Mouse (Mus musculus) lung, embryonic 15.5 days (tissue): ENCODE data around the gene Ksr1. TPM values are rescaled to one million over a fixed set of nuclear protein-coding genes. Genes with fewer than 3 reads are reported as not detected.

Source experiments
- ATAC-seq: fragments of 200-750 bp; cut with Nextera tagmentation; 2 replicates; pipeline ENCODE4 v1.8.0; 2017; ENCODE audit warnings: moderate number of reproducible peaks, borderline replicate concordance; ENCODE audit not compliant: low FRiP score, low TSS enrichment; ENCODE audit errors: extremely low read depth
- H3K27ac ChIP-seq: fragments of 300-500 bp; sonication (generic); 2 replicates; pipeline ENCODE4 v1.5.1; 2015; ENCODE audit warnings: moderate library complexity, mild to moderate bottlenecking, inconsistent platforms
- H3K27me3 ChIP-seq: fragments of 300-500 bp; sonication (generic); 2 replicates; pipeline ENCODE4 v1.6.1; 2015; ENCODE audit warnings: inconsistent platforms
- H3K36me3 ChIP-seq: fragments of 300-500 bp; sonication (generic); 2 replicates; pipeline ENCODE4 v1.6.1; 2015; ENCODE audit warnings: inconsistent platforms
- H3K4me1 ChIP-seq: fragments of 300-500 bp; sonication (generic); 2 replicates; pipeline ENCODE4 v1.6.1; 2015; ENCODE audit warnings: inconsistent platforms
- H3K4me2 ChIP-seq: fragments of 300-500 bp; sonication (generic); 2 replicates; pipeline ENCODE4 v1.6.1; 2015; ENCODE audit warnings: inconsistent platforms, mild to moderate bottlenecking, moderate library complexity
- H3K4me3 ChIP-seq: fragments of 300-500 bp; sonication (generic); 2 replicates; pipeline ENCODE4 v1.5.1; 2015; ENCODE audit warnings: mild to moderate bottlenecking, inconsistent platforms
- H3K9ac ChIP-seq: fragments of 300-500 bp; sonication (generic); 2 replicates; pipeline ENCODE4 v1.6.1; 2015; ENCODE audit warnings: inconsistent platforms
- H3K9me3 ChIP-seq: fragments of 300-500 bp; sonication (generic); 2 replicates; pipeline ENCODE4 v1.6.1; 2016; ENCODE audit warnings: inconsistent platforms
- WGBS: fragments of 180-500 bp; shearing (Covaris S2); methylation state at CpG from one replicate; pipeline ENCODE4 v1.1.7; 2015; 5-methylcytosine and 5-hydroxymethylcytosine counted together
- polyA plus RNA-seq: library from polyadenylated mRNA; unstranded; fragments of >200 nt; fragmentation: Nextera tagmentation; extraction: Ambion mirVana; gene quantifications from 2 replicates; pipeline ENCODE4 v1.2.1, GENCODE M21; 2015

Ksr1 gene
- polyA plus RNA-seq, 1 experiment from 2014 or later = 2.8 TPM

- Histone ChIP-seq H3K4me1 (peaks cover 27% of the 10 kb centered on the region), H3K27me3 (no peaks in the 10 kb centered on the region), H3K4me3 (no peak overlapping the region), H3K9me3 (no peaks in the 10 kb centered on the region), H3K27ac (no peak overlapping the region), H3K4me2 (no peak overlapping the region), H3K36me3 (no peaks in the 10 kb centered on the region), H3K9ac (no peak overlapping the region)
- no peak for ATAC-seq
- 65% methylated on average over 3 of the region's 3 CpGs for WGBS
Observed at GRCm38 (mm10) chr11:79120087-79120486, 26.1 kb downstream of the Ksr1 start.

- Histone ChIP-seq H3K27ac (no peak overlapping the region), H3K4me2 (no peak overlapping the region), H3K4me1 (peaks cover 27% of the 10 kb centered on the region), H3K27me3 (no peaks in the 10 kb centered on the region), H3K4me3 (no peak overlapping the region), H3K9me3 (no peaks in the 10 kb centered on the region), H3K9ac (no peak overlapping the region), H3K36me3 (no peaks in the 10 kb centered on the region)
- no peak for ATAC-seq
- 66% methylated on average over 5 of the region's 5 CpGs for WGBS
Observed at GRCm38 (mm10) chr11:79118918-79119377, 27.3 kb downstream of the Ksr1 start.

DNA sequence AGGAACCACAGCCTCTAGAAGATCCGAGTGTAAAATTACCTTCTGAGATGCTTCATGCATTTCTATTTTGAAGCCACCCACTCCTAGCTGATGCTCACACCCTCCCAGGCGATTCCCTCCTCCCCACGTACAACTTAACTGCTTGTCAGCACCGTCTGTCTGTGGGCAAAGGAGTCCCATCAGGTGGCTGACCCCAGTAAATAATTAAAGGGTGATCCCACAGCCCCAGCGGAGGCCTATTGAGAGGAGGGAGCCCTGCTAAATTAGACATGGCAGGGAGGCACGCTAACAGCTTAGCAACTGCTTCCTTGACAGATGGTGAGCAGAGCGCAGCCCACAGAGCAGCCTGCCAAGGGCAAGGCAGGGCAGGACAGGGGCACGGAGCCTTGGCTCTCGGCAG lies 29.5 kb downstream of the Ksr1 start:
- no peaks in the 10 kb centered on the region for H3K27me3 ChIP-seq
- peaks cover 35% of the 10 kb centered on the region for H3K4me1 ChIP-seq
- no peak overlapping the region for H3K4me3 ChIP-seq
- no peaks in the 10 kb centered on the region for H3K9me3 ChIP-seq
- no peak overlapping the region for H3K9ac ChIP-seq
- H3K27ac ChIP-seq = no peak overlapping the region; the same call in 1 of the 2 replicates
- 44% methylated on average over 9 of the region's 9 CpGs for WGBS
- ATAC-seq = no peak
- H3K36me3 ChIP-seq = no peaks in the 10 kb centered on the region
- no peak overlapping the region for H3K4me2 ChIP-seq

DNA sequence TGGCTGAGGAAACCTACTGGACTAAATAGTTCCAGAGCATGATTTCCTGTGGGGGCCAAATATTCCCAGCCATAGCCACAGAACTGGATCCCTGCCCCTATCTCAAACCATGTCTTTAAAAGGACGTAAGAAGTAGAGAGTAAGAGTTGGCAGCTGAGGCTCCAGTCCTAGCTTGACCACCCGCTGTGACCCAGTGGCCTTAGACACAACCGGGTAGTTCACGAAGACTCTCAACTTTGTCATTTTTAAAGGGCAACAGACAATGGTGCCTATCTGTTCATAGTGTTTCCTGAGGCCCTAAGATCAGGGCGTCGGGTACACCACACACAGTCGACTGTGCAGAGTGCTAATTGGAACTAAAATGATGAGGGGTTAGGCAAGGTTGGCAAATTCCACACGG lies 30.5 kb downstream of the Ksr1 start:
- Histone ChIP-seq H3K9ac (no peak overlapping the region), H3K4me3 (no peak overlapping the region), H3K4me1 (peaks cover 29% of the 10 kb centered on the region), H3K4me2 (no peak overlapping the region), H3K9me3 (no peaks in the 10 kb centered on the region), H3K27me3 (no peaks in the 10 kb centered on the region), H3K36me3 (no peaks in the 10 kb centered on the region), H3K27ac (no peak overlapping the region)
- no peak for ATAC-seq
- WGBS = 81% methylated on average over 8 of the region's 8 CpGs

DNA sequence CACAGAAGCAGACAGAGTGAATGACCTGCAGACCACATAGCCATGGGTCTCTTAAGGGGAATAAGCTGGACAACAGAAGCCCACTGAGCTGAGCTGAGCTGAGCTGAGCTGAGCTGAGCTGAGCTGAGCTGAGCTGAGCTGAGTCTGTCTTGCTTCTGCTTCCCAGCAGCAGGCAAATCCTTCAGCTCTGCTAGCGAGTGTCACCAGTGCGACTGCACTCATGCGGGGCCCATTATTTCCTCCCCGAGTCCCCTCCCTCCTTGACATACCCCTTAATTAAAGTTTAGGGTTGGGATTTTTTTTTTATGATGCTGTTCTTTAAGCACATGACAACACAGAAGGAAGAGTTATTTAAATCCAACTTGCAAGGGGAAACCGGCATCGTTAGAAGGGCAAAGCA lies 32.1 kb downstream of the Ksr1 start:
- Histone ChIP-seq H3K9me3 (no peaks in the 10 kb centered on the region), H3K36me3 (no peaks in the 10 kb centered on the region), H3K27ac (no peak overlapping the region), H3K4me1 (peaks cover 31% of the 10 kb centered on the region), H3K27me3 (no peaks in the 10 kb centered on the region), H3K4me2 (no peak overlapping the region), H3K4me3 (no peak overlapping the region), H3K9ac (no peak overlapping the region)
- 78% methylated on average over 6 of the region's 6 CpGs for WGBS
- ATAC-seq = no peak

DNA sequence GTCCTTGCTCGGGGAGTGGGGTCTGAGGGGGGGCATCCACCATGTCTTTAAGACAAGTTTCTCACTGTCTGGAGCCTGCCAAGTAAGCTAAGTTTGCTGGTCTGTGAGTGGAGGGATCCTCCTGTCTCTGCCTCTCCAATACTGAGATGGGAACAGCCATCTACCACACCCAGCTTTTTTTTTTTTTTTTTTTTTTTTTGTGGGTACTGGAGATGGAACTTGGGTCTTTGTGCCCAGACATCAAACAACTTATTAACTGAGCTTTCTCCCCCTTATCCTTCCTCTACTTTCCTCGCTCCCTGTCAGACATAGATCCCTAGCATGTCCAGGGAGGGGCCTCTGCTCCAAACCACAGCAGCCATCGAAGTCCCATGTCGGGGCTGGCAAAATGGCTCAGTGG lies 32.8 kb downstream of the Ksr1 start:
- Histone ChIP-seq H3K27me3 (no peaks in the 10 kb centered on the region), H3K27ac (no peak overlapping the region), H3K4me2 (no peak overlapping the region), H3K36me3 (no peaks in the 10 kb centered on the region), H3K9me3 (no peaks in the 10 kb centered on the region), H3K4me1 (peaks cover 27% of the 10 kb centered on the region), H3K4me3 (no peak overlapping the region), H3K9ac (no peak overlapping the region)
- 76% methylated on average over 4 of the region's 4 CpGs for WGBS
- ATAC-seq = no peak

DNA sequence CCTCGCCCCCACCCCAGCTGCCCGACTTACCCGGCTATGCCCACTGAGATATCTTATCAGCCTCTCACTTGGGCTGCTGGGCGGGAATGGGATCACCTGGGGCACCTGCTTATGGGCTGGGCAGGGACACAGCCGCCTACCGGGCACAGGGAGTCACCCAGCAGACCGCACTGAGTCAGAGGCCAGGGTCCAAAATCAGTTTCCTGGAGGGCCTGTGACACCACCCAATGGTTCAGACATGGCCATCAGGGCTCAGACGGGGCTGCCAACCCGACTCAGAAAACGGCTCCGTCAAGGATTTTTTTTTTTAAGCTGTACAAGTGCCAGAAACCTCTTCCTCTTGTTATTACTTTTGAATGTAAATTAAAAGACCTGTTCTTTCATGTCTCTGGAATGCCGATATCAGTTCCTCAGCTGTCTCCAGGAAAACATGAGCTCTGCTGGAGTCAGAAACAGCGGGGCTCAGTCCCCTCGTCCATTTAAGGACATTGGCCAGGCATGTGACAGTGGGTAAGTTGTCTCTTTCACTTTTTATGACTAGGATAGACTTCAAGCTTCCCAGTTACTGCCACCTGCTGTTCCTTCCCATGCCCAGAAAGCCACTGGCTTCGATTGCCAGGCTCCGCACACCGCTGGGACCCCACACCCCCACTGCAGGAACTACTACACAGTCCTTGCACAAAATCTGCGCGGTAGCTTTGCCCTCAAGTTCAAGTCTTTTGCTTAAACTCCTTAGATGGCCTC lies 33.5 kb downstream of the Ksr1 start:
- H3K27ac ChIP-seq = no peak overlapping the region
- no peak overlapping the region for H3K4me3 ChIP-seq
- H3K27me3 ChIP-seq = no peaks in the 10 kb centered on the region
- no peak overlapping the region for H3K9ac ChIP-seq
- WGBS = 51% methylated on average over 19 of the region's 19 CpGs
- H3K36me3 ChIP-seq = no peaks in the 10 kb centered on the region
- no peak overlapping the region for H3K4me2 ChIP-seq
- ATAC-seq = no peak
- peaks cover 27% of the 10 kb centered on the region for H3K4me1 ChIP-seq
- H3K9me3 ChIP-seq = no peaks in the 10 kb centered on the region

GRCm38 (mm10) chr11:79111864-79112558 lies 34.2 kb downstream of the Ksr1 start:
- H3K4me1 ChIP-seq = peaks cover 27% of the 10 kb centered on the region
- no peak overlapping the region for H3K27ac ChIP-seq
- H3K36me3 ChIP-seq = no peaks in the 10 kb centered on the region
- 86% methylated on average over 10 of the region's 10 CpGs for WGBS
- no peak for ATAC-seq
- H3K9me3 ChIP-seq = no peaks in the 10 kb centered on the region
- no peak overlapping the region for H3K4me3 ChIP-seq
- H3K4me2 ChIP-seq = no peak overlapping the region
- H3K27me3 ChIP-seq = no peaks in the 10 kb centered on the region
- H3K9ac ChIP-seq = no peak overlapping the region

- H3K27me3 ChIP-seq = no peaks in the 10 kb centered on the region
- H3K4me2 ChIP-seq = no peak overlapping the region
- ATAC-seq = no peak
- no peak overlapping the region for H3K9ac ChIP-seq
- H3K4me1 ChIP-seq = peaks cover 24% of the 10 kb centered on the region
- H3K4me3 ChIP-seq = no peak overlapping the region
- H3K27ac ChIP-seq = 0 out of 2 replicates have a peak overlapping the region, but pooled peaks have one; percentile 48
- 36% methylated on average over 4 of the region's 4 CpGs for WGBS
- no peaks in the 10 kb centered on the region for H3K9me3 ChIP-seq
- H3K36me3 ChIP-seq = no peaks in the 10 kb centered on the region
Observed at GRCm38 (mm10) chr11:79110446-79110845, 35.8 kb downstream of the Ksr1 start.

GRCm38 (mm10) chr11:79107934-79108333 lies 38.3 kb downstream of the Ksr1 start:
- no peaks in the 10 kb centered on the region for H3K9me3 ChIP-seq
- peaks cover 36% of the 10 kb centered on the region for H3K4me1 ChIP-seq
- WGBS = 85% methylated on average over 11 of the region's 11 CpGs
- H3K4me2 ChIP-seq = no peak overlapping the region
- H3K4me3 ChIP-seq = no peak overlapping the region
- no peak overlapping the region for H3K9ac ChIP-seq
- H3K27ac ChIP-seq = no peak overlapping the region
- ATAC-seq = no peak
- no peaks in the 10 kb centered on the region for H3K36me3 ChIP-seq
- H3K27me3 ChIP-seq = no peaks in the 10 kb centered on the region

DNA sequence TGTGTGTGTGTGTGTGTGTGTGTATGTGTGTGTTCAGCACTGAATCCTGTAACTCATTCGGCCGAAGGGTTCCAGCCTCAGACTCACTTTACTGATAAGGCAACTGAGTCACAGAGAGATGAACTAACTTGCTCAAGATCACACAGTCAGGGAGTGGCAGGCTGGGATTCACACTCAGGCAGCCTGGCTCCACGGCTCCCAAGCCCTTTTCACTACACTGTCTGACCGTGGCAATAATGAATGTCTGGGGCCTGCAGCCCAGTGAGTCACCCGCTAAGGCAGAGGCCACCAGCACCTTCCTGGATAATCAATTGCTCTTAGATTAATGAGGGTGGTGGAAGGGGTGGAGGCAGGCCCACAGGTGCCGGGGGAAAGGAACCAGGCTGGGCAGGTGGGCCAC lies 41.2 kb downstream of the Ksr1 start:
- ATAC-seq = no peak
- Histone ChIP-seq H3K27me3 (no peaks in the 10 kb centered on the region), H3K27ac (no peak overlapping the region), H3K9ac (no peak overlapping the region), H3K4me1 (peaks cover 26% of the 10 kb centered on the region), H3K9me3 (no peaks in the 10 kb centered on the region), H3K4me2 (no peak overlapping the region), H3K36me3 (no peaks in the 10 kb centered on the region), H3K4me3 (no peak overlapping the region)
- WGBS = 73% methylated on average over 6 of the region's 6 CpGs

GRCm38 (mm10) chr11:79104538-79104937 lies 41.7 kb downstream of the Ksr1 start:
- H3K9ac ChIP-seq = no peak overlapping the region
- WGBS = 72% methylated on average over 6 of the region's 6 CpGs
- no peak overlapping the region for H3K27ac ChIP-seq

More at GRCm38 (mm10) chr11:79104538-79104937, 41.7 kb downstream of the Ksr1 start:
- Histone ChIP-seq H3K4me1 (peaks cover 25% of the 10 kb centered on the region), H3K9me3 (no peaks in the 10 kb centered on the region), H3K36me3 (no peaks in the 10 kb centered on the region), H3K4me2 (no peak overlapping the region), H3K4me3 (no peak overlapping the region), H3K27me3 (no peaks in the 10 kb centered on the region)
- ATAC-seq = no peak
